Mouse (Mus musculus) bone marrow, adult 2 months (tissue): ENCODE results near the gene Dnah7a.

Experiments
- CTCF ChIP-seq: fragments of 200-500 bp; IDR thresholded peaks from 2 replicates; pipeline ENCODE4 v1.5.1; 2011; ENCODE audit warnings: low read length, control low read depth; ENCODE audit not compliant: control insufficient read depth, insufficient read depth
- POLR2A ChIP-seq: fragments of 200-500 bp; IDR thresholded peaks from 2 replicates; pipeline ENCODE4 v1.6.1; 2011; ENCODE audit warnings: low read depth, mild to moderate bottlenecking, control low read depth, low read length, borderline replicate concordance; ENCODE audit not compliant: control insufficient read depth

- TF ChIP-seq CTCF (no peak), POLR2A (no peak)
These were observed 30.0 kb upstream of the Dnah7a start for GRCm38 (mm10) chr1:53736583-53736982.
